Mouse (Mus musculus) cerebellum, adult 11 months (tissue): ENCODE results near the gene Plekhg4.

Source experiments
- DNase-seq: peaks from one replicate; pipeline ENCODE4 v3.0.0; 2022

Gene Plekhg4

GRCm38 (mm10) chr8:105404496-105404895 lies 31.4 kb downstream of the Plekhg4 start:
- no peak for DNase-seq

GRCm38 (mm10) chr8:105406416-105406815 lies 33.3 kb downstream of the Plekhg4 start:
- DNase-seq: no peak

GRCm38 (mm10) chr8:105408331-105408730 lies 35.3 kb downstream of the Plekhg4 start:
- no peak for DNase-seq

GRCm38 (mm10) chr8:105409947-105410346 lies 36.9 kb downstream of the Plekhg4 start:
- no peak for DNase-seq

DNA sequence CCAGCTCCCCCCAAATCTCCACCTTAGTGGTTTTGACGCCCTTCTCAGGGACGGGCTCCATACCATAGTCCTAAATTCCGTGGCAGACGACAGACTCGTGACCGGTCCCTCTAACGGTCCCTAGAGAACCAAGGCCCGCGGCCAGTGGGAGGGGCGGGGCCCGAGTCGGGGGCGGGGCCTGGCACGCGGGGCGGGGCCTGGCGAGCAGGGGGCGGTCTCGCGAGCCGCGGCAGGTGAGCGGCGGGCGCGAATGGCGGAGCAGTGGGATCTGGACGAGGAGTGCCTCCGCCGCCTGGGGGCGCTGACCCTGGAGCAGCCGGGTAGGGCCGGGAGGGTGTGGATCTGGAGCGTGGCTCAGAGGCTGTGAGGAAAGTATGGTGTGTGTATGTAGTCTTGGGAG lies 40.3 kb downstream of the Plekhg4 start, which contains the start of the genes Kctd19 and Lrrc36:
TSS of gene Kctd19 (minus strand) at position 112 of the 400 bp plus-strand sequence.
TSS of gene Lrrc36 (plus strand) at position 181 of the 400 bp plus-strand sequence.
- DNase-seq: peak; percentile 58

- no peak for DNase-seq
Measured at GRCm38 (mm10) chr8:105418992-105419391, 45.9 kb downstream of the Plekhg4 start.

DNA sequence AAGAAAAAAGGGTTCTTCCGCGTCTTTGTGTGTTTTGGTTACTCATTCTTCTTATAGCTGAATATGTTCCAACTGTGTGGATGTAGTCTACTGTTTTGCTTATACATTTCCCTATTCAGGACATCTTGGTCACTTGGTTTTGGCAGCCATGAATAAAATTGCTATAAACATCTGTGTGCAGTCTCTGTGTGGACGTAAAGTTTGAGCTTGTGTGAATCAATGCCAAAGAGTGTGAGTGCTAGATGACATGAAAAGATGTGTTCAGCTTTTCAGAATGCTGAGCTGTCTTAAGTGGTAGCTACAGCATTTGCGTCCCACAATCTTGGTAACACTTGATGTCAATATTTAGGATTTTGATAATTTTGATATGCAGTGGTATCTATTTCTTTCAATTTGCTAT lies 46.7 kb downstream of the Plekhg4 start:
- DNase-seq: no peak

GRCm38 (mm10) chr8:105422006-105422405 lies 48.9 kb downstream of the Plekhg4 start:
- peak; percentile 30 for DNase-seq

DNA sequence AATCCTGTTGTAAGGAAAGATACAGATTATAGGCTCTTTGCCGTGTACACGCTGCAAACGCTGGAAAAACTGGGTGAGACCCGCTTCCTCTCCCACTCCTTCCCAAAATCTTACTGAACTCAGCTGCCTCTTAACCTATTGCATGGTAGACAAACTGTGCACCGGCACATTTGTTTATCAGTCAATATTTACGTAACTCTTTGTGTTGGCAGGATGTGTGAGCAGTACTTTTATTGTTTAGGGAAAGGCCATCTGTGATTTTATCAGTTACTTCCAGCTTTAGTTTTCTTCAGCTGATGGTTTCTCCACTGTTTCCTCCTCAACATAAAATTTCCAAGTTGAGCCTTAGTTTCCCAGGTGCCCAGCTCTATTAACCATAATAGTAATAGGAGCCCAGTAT lies 53.8 kb downstream of the Plekhg4 start:
- no peak for DNase-seq

DNA sequence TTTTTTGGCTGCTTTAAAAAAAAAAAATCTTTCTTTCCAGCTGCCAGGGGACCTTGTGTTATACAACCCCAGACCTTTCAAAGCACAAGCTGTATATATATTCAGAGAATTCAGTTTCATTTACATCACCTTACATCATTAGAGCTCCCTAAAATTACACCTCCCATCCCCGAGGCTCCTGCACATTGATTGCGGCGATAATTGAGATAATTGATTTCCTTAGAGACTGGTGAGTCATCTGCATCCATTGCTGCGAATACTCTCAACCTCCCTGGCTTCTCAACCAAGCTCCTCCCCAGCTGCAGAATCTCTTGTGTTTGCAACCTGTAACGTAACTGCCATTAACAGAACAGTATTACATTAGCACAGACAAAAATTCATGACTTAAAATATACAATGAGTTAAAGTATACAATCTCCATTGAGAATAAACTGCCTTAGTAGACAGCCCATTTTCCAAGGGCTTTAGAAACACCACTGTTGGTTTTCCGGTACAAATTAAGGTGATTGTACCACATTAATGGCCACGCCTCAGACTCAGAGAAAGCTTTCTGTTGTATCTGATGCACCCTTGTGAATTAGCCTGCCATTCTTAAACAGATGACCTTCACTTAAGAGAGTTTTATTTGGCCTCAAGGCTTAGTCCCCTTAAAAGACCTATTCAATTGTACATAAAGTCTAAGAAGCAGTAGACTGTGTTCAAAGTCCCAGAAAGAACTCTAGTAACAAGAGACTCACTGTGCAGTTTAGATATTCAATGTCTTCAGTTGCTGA lies 58.9 kb downstream of the Plekhg4 start:
- DNase-seq: no peak
